Mouse (Mus musculus) forebrain, embryonic 13.5 days (tissue): Measurements from ENCODE around the gene Piwil4. TPM values are rescaled to one million over a fixed set of nuclear protein-coding genes. Genes with fewer than 3 reads are reported as not detected.

Source experiments
- ATAC-seq: fragments of 200-750 bp; cut with Nextera tagmentation; 2 replicates; pipeline ENCODE4 v1.8.0; 2017
- H3K27ac ChIP-seq: fragments of 300-500 bp; sonication (generic); 2 replicates; pipeline ENCODE4 v1.5.1; 2015; ENCODE audit warnings: inconsistent platforms, mild to moderate bottlenecking, moderate library complexity
- H3K27me3 ChIP-seq: fragments of 300-500 bp; sonication (generic); 2 replicates; pipeline ENCODE4 v1.6.1; 2015; ENCODE audit warnings: mild to moderate bottlenecking, inconsistent platforms
- H3K36me3 ChIP-seq: fragments of 300-500 bp; sonication (generic); 2 replicates; pipeline ENCODE4 v1.6.1; 2015; ENCODE audit warnings: mild to moderate bottlenecking, inconsistent platforms; ENCODE audit not compliant: poor library complexity, severe bottlenecking
- H3K4me1 ChIP-seq: fragments of 300-500 bp; sonication (generic); 2 replicates; pipeline ENCODE4 v1.6.1; 2015; ENCODE audit warnings: inconsistent platforms
- H3K4me2 ChIP-seq: fragments of 300-500 bp; sonication (generic); 2 replicates; pipeline ENCODE4 v1.6.1; 2015; ENCODE audit warnings: inconsistent platforms, mild to moderate bottlenecking, moderate library complexity
- H3K4me3 ChIP-seq: fragments of 300-500 bp; sonication (generic); 2 replicates; pipeline ENCODE4 v1.5.1; 2015; ENCODE audit warnings: mild to moderate bottlenecking, inconsistent platforms
- H3K9ac ChIP-seq: fragments of 300-500 bp; sonication (generic); 2 replicates; pipeline ENCODE4 v1.6.1; 2015; ENCODE audit warnings: mild to moderate bottlenecking, inconsistent platforms
- H3K9me3 ChIP-seq: fragments of 300-500 bp; sonication (generic); replicated peaks from 2 replicates; pipeline ENCODE4 v1.6.1; 2016; ENCODE audit warnings: inconsistent platforms
- WGBS: fragments of 180-500 bp; shearing (Covaris S2); methylation state at CpG from one replicate; pipeline ENCODE4 v1.1.7; 2015; 5-methylcytosine and 5-hydroxymethylcytosine counted together
- polyA plus RNA-seq: library from polyadenylated mRNA; unstranded; fragments of >200 nt; fragmentation: Nextera tagmentation; extraction: Ambion mirVana; gene quantifications from 2 replicates; pipeline ENCODE4 v1.2.1, GENCODE M21; 2015

Piwil4 gene
- polyA plus RNA-seq, 1 experiment from 2014 or later = not detected

DNA sequence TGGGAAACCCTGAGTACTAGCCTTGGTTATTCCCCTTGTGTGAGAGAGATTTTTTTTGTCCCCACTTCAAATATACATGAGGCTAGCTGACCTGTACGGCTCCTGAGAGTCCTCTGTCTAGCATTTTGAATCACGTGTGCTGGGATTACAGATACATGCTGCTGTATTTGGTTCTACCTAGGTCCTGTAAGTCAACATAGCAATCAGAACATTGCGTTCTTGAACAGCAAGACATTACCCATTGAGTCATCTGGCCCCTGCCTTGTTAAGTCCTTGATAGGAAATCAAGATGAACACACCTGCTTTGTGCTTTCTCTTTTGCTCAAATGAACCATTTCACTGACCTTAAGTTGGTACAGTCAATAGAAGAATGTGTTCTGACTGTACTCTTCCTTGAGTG is 13.9 kb upstream of the Piwil4 start:
- Histone ChIP-seq H3K9ac (no peak overlapping the region), H3K27me3 (peaks cover 24% of the 10 kb centered on the region), H3K27ac (no peak overlapping the region), H3K36me3 (no peaks in the 10 kb centered on the region), H3K9me3 (no peaks in the 10 kb centered on the region), H3K4me3 (no peak overlapping the region), H3K4me2 (no peak overlapping the region), H3K4me1 (peaks cover 14% of the 10 kb centered on the region)
- 85% methylated on average over 3 of the region's 3 CpGs for WGBS
- ATAC-seq = no peak

DNA sequence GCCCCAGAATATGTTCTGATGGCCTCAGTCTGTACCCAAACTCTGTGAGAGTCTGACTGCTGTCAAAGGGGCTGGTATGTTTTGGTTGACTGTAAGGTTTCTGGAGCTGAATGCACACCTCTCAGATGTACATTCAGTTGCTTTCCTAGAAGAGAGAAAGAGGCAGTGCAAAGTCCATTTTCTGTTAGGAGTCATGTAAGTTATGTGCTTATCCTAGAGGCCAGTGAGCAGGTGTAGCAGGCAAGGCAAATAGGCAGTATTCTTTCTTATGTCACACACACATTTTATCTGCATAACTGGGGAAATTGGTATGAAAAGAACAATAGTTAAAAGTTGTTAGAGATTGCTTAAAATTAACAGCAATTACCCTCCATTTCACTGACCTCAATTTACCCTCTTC is 13.4 kb upstream of the Piwil4 start:
- Histone ChIP-seq H3K4me2 (no peak overlapping the region), H3K27me3 (peaks cover 28% of the 10 kb centered on the region), H3K27ac (no peak overlapping the region), H3K9ac (no peak overlapping the region), H3K36me3 (no peaks in the 10 kb centered on the region), H3K4me3 (no peak overlapping the region), H3K9me3 (no peaks in the 10 kb centered on the region), H3K4me1 (peaks cover 14% of the 10 kb centered on the region)
- ATAC-seq = no peak

DNA sequence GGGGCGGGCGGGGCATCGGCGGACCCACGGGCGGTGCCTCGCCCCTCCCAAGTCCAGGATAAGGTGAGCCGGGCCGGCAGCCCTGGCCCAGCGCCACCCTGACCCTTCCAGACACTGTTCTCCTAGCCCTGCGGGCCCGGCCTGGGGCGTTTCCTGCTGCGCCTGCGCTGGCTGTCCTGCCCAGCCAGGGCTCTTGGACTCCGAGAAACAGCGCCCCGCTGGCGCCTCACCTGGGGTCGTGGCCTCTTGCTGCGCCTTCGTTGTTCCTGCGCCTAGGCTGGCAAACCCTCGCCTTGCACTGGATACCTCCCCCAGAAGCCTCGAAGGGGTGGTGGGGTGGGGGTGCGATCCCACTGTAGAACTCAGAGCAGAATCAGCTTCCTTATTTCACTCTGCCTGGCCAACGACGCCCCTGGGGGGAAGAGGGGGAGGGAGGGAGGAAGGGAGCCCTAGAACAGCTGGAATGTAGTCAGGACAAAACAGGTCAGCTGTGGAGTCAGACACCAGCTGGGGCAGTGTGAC is 11.5 kb upstream of the Piwil4 start, which contains the start of gene Fut4:
Gene Fut4 (minus strand): TSS at position 393 of the 522 bp plus-strand sequence.
- Histone ChIP-seq H3K9me3 (no peaks in the 10 kb centered on the region), H3K4me1 (peaks cover 14% of the 10 kb centered on the region), H3K9ac (peak within 1 kb of the TSS; percentile 66), H3K27ac (no peak within 1 kb of the TSS), H3K27me3 (peaks cover 28% of the 10 kb centered on the region), H3K4me3 (peak within 1 kb of the TSS; percentile 51), H3K4me2 (peak within 1 kb of the TSS; percentile 84), H3K36me3 (no peaks in the 10 kb centered on the region)
- ATAC-seq = peak; percentile 72
- under 1% methylated on average over 28 of the region's 28 CpGs for WGBS

DNA sequence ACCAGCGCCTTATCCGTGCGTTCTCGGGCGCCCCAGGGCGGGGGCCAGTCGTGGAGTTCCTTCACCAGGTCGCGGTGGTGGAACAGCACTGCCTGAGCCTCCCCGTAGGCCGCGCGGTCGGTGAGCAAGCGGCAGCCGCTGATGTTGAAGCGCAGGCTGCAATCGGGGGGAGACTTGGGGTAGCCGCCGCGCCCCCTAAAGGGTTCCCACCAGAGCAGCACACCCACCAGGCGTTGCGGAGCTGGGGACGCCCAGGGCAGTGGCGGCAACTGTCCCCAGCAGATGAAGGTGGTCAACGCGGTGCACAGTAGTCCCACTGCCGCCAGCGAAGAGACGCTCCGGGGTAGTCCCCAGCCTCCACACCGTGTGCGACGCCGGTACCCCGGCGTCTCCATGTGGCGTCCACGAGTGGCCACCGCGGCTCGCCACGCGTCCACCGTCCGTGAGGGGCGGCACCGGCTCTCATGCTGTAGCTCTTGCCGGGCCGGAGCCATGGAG is 11.0 kb upstream of the Piwil4 start:
- 3% methylated on average over 42 of the region's 50 CpGs for WGBS
- peak; percentile 79 for ATAC-seq
- H3K9me3 ChIP-seq = no peaks in the 10 kb centered on the region
- peaks cover 14% of the 10 kb centered on the region for H3K4me1 ChIP-seq
- no peaks in the 10 kb centered on the region for H3K36me3 ChIP-seq
- no peak overlapping the region for H3K27ac ChIP-seq
- peak overlapping the region; percentile 51 for H3K4me3 ChIP-seq
- peaks cover 28% of the 10 kb centered on the region for H3K27me3 ChIP-seq
- peak overlapping the region; percentile 84 for H3K4me2 ChIP-seq
- H3K9ac ChIP-seq = peak overlapping the region; percentile 66

DNA sequence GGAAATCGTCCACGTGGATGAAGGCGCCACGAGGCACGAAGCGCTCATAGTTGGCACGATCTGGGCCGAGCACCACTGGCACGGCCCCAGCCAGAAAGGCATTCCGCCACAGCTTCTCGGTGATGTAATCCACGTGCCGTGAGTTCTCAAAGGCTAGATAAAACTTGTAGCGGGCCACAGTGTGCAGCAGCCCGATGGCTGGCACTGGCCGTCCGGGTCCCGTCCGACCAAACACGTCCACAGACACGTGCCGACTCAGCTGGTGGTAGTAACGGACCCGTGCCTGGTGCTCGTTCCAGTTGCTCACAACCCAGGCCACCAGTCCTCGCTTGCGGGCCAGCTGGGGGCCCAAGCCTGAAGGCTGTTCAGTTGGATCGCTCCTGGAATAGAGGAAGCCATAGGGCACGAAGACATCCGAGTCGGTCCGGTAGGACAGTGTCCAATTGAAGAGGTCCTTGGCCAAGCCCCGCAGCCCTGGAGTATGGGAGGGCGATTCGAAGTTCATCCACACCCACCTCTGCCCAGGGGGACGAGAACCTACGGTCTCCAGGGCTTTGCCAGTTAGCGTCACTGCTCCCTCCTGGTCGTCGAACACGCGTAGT is 10.5 kb upstream of the Piwil4 start:
- 61% methylated on average over 42 of the region's 42 CpGs for WGBS
- no peaks in the 10 kb centered on the region for H3K9me3 ChIP-seq
- H3K4me2 ChIP-seq = peak overlapping the region; percentile 84
- H3K4me1 ChIP-seq = peaks cover 14% of the 10 kb centered on the region
- H3K27ac ChIP-seq = no peak overlapping the region
- ATAC-seq = peak; percentile 39
- peaks cover 28% of the 10 kb centered on the region for H3K27me3 ChIP-seq
- H3K9ac ChIP-seq = peak overlapping the region; percentile 66; the same call in 1 of the 2 replicates
- H3K4me3 ChIP-seq = peak overlapping the region; percentile 51
- no peaks in the 10 kb centered on the region for H3K36me3 ChIP-seq

DNA sequence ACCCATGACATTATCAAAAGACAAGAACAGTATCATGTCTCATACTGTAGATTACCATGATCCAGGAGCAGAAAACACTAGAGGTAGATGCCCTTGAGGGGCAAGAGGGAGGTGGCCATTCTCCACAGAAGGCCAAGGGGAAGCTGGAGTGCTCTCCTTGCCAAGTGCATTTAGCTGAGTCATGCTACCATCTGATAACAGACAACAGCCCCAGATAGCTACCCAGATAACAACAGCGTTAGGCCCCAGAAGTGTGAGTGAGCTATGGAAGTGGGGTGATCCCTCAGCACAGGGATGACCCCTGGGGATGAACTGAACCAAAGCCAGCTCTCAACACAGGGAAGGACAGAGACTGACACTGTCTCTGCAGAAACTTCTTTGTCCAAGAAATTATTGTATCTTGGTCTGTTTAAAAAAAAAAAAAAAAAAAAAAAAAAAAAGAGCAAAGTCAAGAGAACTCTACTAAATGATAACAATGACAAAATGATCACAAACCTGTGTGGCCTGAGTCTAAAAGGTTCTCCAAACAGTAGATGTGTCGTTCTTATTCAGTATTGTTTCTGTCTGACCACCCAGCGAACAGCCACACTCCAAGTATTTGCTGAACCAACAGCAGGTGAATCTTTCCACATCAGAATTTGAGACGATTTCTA is 909 bp downstream of the Piwil4 start:
- Histone ChIP-seq H3K4me3 (no peak overlapping the region), H3K9me3 (no peaks in the 10 kb centered on the region), H3K4me2 (no peak overlapping the region), H3K27me3 (no peaks in the 10 kb centered on the region), H3K27ac (no peak overlapping the region), H3K9ac (no peak overlapping the region), H3K4me1 (no peaks in the 10 kb centered on the region), H3K36me3 (no peaks in the 10 kb centered on the region)
- ATAC-seq = no peak
- WGBS = 87% methylated on average over 4 of the region's 4 CpGs

DNA sequence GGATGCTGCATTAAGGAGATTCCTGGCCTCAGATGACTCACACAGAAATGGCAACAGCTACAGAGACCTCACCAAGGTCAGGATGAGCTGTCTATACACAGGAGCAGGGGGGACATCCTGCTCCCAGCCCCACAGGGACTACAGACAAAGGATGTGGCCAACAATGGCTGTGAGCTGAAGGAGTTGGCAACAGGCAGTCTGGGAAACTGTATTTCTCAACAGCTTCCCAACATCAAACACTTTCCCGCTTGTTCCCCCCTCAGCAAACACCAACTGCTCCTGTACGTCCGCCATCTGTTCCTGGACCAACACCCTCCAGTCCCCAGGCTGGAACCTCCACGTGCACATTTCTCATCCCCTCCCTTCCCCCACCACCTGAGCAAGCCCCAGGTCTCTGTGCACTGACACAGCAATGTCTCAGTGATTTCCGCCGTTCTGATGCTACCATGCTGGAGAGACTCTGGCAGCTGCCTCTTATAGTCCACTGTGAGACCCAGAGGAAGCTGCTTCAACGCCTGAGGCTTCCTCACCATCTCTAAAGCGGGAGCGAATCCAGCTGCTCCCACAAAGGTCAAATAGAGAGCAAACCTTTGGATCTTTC is 9.5 kb downstream of the Piwil4 start:
- Histone ChIP-seq H3K4me3 (no peak overlapping the region), H3K4me1 (no peaks in the 10 kb centered on the region), H3K9ac (no peak overlapping the region), H3K4me2 (no peak overlapping the region), H3K27me3 (no peaks in the 10 kb centered on the region), H3K27ac (no peak overlapping the region), H3K9me3 (no peaks in the 10 kb centered on the region), H3K36me3 (no peaks in the 10 kb centered on the region)
- 0 out of 2 replicates have a peak, but pooled peaks have one; percentile 36 for ATAC-seq
- WGBS = 56% methylated on average over 9 of the region's 9 CpGs

DNA sequence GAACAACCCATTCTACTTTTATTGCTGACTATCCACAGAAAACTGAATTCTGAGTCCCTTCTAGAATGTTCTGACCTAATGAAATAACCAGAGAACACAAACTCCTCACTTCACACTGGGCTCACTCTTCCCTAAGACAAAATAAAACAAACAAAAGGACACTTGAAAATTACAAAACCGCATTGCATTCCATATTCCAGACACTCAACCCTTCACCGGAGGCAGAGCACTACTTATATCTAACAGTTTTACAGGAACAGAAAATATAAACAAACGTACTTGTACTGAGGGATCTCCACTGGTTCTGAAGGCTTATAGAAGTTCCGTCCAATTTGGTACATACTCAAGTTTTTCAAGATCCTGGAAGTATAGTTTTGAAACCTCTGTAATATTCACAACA is 12.2 kb downstream of the Piwil4 start:
- no peak overlapping the region for H3K4me2 ChIP-seq
- no peaks in the 10 kb centered on the region for H3K4me1 ChIP-seq
- H3K4me3 ChIP-seq = no peak overlapping the region
- 92% methylated on average over 4 of the region's 4 CpGs for whole genome bisulfite sequencing
- ATAC-seq = no peak
- H3K27me3 ChIP-seq = no peaks in the 10 kb centered on the region
- H3K36me3 ChIP-seq = no peaks in the 10 kb centered on the region
- H3K27ac ChIP-seq = no peak overlapping the region
- H3K9ac ChIP-seq = no peak overlapping the region
- H3K9me3 ChIP-seq = no peaks in the 10 kb centered on the region

DNA sequence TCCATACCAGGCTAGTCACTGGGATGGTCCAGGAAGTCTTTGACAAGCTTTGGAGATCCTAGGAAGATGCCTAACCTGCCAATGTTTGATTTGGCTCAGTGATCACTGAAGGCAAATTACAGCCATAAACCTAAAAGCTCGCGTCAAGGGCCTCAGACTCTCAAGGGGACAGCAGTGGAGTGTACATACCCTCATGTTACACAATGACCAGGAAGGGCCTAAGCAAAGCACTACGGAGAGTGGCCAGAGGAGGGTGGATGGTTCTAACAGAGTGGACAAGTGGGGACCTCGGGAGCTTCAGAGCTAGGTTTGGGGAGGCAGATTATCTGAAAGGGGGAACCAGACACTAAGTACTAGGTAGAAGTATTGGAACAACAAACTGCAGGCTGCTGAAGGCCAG is 13.9 kb downstream of the Piwil4 start:
- WGBS = 87% methylated on average over 4 of the region's 4 CpGs
- no peak for ATAC-seq

DNA sequence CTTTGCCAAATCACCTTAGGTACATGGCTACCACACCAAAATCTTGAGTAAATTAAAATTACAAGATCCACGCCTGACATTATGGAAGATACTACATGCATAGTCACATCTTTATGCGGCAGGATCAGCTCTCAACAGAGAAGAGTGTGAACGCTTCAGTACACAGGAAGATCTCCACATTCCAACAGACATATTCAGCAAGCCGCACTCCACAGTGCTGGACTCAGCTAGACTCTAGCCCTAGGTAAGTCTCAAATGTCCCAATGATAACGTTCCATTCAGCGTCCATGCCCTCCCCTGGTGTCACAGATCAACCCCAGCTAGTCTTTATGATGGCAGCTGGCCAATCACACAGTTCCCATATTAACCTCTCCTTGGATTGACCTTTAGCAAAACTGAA is 14.5 kb downstream of the Piwil4 start:
- no peak for ATAC-seq
- no peaks in the 10 kb centered on the region for H3K27me3 ChIP-seq

More for the DNA sequence above, 13.9 kb downstream of the Piwil4 start:
- Histone ChIP-seq H3K9me3 (no peaks in the 10 kb centered on the region), H3K36me3 (no peaks in the 10 kb centered on the region), H3K4me3 (no peak overlapping the region), H3K27ac (no peak overlapping the region), H3K9ac (no peak overlapping the region), H3K4me1 (no peaks in the 10 kb centered on the region), H3K27me3 (no peaks in the 10 kb centered on the region), H3K4me2 (no peak overlapping the region)

DNA sequence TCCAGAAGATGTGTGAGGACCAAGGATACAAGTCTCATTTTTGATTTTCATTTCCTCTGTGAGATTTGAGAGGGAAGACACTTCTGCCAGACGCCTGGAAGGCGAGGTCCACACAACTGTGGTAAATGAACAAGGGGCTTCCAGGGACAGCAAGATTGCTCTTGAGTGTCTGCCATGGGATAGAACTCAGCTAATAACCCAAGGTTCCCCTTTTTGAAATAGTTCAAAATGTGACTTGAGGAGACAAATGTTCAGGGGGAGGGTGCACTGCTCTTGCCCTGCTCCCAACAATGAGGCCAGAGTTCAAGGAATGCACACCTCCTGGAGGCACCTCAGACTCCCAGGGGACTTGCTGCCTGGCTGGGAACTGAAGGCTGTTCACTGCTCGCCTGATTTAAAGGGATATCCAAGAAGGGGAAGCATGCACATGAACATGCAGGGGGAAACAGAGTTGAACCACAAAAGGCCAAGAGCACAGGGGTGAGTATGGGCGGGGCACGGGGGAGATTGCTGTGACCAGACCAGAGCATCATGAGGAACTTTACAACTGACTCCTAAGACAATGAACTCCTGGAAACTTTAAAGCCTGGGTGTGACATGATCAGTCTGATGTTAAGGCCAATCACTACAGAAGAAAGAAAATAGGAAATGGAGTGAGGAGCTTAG is 15.6 kb downstream of the Piwil4 start:
- Histone ChIP-seq H3K4me1 (no peaks in the 10 kb centered on the region), H3K4me2 (no peak overlapping the region), H3K9me3 (no peaks in the 10 kb centered on the region), H3K36me3 (no peaks in the 10 kb centered on the region), H3K4me3 (no peak overlapping the region), H3K9ac (no peak overlapping the region), H3K27me3 (no peaks in the 10 kb centered on the region), H3K27ac (no peak overlapping the region)
- WGBS = 85% methylated on average over 5 of the region's 5 CpGs
- no peak for ATAC-seq

More for the DNA sequence above, 14.5 kb downstream of the Piwil4 start:
- Histone ChIP-seq H3K9me3 (no peaks in the 10 kb centered on the region), H3K36me3 (no peaks in the 10 kb centered on the region), H3K4me2 (no peak overlapping the region), H3K9ac (no peak overlapping the region), H3K27ac (no peak overlapping the region), H3K4me3 (no peak overlapping the region), H3K4me1 (no peaks in the 10 kb centered on the region)
- WGBS = 88% methylated on average over 6 of the region's 6 CpGs

DNA sequence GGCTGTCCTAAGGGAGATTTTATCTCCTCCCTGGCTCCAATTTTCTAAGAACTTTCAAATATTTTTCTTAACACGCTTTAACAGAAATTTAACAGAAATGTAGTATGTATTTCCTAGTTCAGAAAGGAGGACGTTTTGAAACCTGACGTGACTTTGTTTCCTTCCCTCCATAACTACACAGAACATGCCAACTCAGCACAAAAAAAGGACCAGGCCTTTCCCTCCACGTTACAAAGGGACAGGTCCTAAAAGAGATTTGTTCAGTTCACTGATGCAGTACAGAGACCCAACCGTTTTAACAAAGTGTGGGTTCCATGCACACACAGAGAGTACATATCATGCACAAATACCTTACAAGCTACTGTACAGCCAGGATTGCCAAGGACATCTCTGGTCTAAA is 18.9 kb downstream of the Piwil4 start:
- Histone ChIP-seq H3K36me3 (no peaks in the 10 kb centered on the region), H3K4me3 (no peak overlapping the region), H3K4me1 (no peaks in the 10 kb centered on the region), H3K9ac (no peak overlapping the region), H3K27ac (no peak overlapping the region), H3K9me3 (no peaks in the 10 kb centered on the region), H3K4me2 (no peak overlapping the region), H3K27me3 (no peaks in the 10 kb centered on the region)
- 75% methylated on average over 5 of the region's 5 CpGs for WGBS
- ATAC-seq = no peak
